Mouse (Mus musculus): ENCODE data around the gene Otp.

The Otp gene

DNA sequence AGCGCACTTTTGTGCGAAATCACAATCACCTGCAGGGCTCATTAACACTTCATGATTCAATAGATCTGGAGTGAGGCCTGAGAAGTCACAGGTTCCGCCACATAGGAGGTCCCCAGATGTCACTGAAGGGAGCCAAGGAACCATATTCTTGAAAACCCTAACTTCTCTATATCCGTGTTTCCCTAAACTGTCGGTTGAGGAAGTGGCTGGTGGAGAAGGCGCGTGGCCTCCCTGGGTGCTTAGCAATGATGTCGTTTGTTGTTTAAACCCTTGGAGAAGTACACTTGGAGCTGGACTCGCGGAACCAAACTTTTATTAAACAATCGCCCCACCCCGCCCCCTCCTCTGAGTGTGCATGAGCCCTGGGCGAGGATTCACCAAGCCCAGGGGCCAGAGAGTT lies 26.1 kb upstream of the Otp start:
- H3K4me1 ChIP-seq (replicated peaks; ENCODE audit: low read depth, low read length), result peaks cover 34% of the 10 kb centered on the region
- H3K36me3 ChIP-seq (ENCODE audit: insufficient read depth, low read length), result no peaks in the 10 kb centered on the region
- no peak overlapping the region for H3K4me3 ChIP-seq (replicated peaks; ENCODE audit: low read length)
- peaks cover 22% of the 10 kb centered on the region for H3K27me3 ChIP-seq (ENCODE audit: insufficient read depth, low read length)
- TF ChIP-seq POU5F1 (IDR thresholded peaks at IDR 0.05; ENCODE audit: borderline replicate concordance, low read length) (no peak), NANOG (IDR thresholded peaks at IDR 0.05; ENCODE audit: borderline replicate concordance, low read length) (no peak), CTCF (conservative IDR thresholded peaks at IDR 0.05; ENCODE audit: low read length) (no peak)
- H3K9me3 ChIP-seq (ENCODE audit: low read length), result no peaks in the 10 kb centered on the region

DNA sequence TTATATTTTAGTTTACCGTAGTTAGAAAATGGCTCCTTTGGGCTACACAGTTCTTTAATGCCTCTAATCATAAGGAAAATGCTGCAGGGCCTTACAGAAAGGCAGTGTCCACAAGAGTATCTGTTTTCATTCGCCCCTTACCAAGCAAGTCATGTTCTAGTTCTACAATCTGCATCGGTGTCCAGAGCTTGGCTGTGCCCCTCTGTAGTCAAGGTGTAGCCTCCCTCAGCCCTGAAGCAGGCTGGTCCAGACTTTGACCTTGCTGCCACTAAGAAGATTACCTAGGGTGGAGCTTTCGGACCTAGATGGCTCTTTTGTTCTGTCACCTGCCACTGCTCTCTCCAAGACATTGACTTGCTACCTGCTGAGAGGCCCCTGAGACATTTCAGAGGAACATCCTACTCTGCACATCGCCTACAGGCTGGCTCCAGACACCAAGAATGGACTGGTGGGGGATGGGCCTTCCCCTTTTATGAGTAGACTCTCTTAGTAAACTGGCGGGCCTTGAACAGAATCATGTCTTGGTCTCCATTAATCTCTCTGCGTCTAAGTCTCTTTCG lies 17.3 kb upstream of the Otp start:
- Histone ChIP-seq H3K27me3 (ENCODE audit: insufficient read depth, low read length) (peaks cover 10% of the 10 kb centered on the region; the same call in 1 of the 2 replicates), H3K4me1 (replicated peaks; ENCODE audit: low read depth, low read length) (peaks cover 89% of the 10 kb centered on the region), H3K36me3 (ENCODE audit: insufficient read depth, low read length) (no peaks in the 10 kb centered on the region), H3K9me3 (ENCODE audit: low read length) (no peaks in the 10 kb centered on the region), H3K4me3 (replicated peaks; ENCODE audit: low read length) (0 out of 2 replicates have a peak overlapping the region, but pooled peaks have one; percentile 10)
- no peak for TF ChIP-seq POU5F1 (IDR thresholded peaks at IDR 0.05; ENCODE audit: borderline replicate concordance, low read length)
- no peak for TF ChIP-seq CTCF (conservative IDR thresholded peaks at IDR 0.05; ENCODE audit: low read length)
- 0 out of 2 replicates have a peak, but pooled peaks have one; percentile 16 for TF ChIP-seq NANOG (IDR thresholded peaks at IDR 0.05; ENCODE audit: borderline replicate concordance, low read length)

DNA sequence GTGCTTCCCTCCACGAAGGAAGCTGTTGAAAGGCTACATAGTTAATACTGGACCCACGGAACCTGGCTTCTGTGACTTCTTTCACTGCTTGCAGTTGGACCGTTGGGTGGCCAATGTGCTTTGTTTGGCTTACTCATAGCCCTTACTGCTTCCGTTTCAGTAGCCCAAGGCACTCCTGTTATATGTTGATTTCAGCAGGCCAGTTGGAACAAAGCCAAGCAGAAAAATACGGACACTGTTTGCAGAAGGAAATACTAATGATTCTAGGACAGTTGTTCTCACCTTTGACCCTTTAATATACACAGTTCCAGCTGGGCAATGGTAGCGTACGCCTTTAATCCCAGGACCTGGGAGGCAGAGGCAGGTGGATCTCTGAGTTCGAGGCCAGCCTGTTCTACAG lies 16.1 kb upstream of the Otp start:
- no peaks in the 10 kb centered on the region for H3K36me3 ChIP-seq (ENCODE audit: insufficient read depth, low read length)
- TF ChIP-seq POU5F1 (IDR thresholded peaks at IDR 0.05; ENCODE audit: borderline replicate concordance, low read length) (no peak), NANOG (IDR thresholded peaks at IDR 0.05; ENCODE audit: borderline replicate concordance, low read length) (no peak), CTCF (conservative IDR thresholded peaks at IDR 0.05; ENCODE audit: low read length) (no peak)
- H3K9me3 ChIP-seq (ENCODE audit: low read length), result no peaks in the 10 kb centered on the region
- H3K4me1 ChIP-seq (replicated peaks; ENCODE audit: low read depth, low read length), result peaks cover 89% of the 10 kb centered on the region
- H3K4me3 ChIP-seq (replicated peaks; ENCODE audit: low read length), result no peak overlapping the region
- H3K27me3 ChIP-seq (ENCODE audit: insufficient read depth, low read length), result peaks cover 6% of the 10 kb centered on the region; the same call in 1 of the 2 replicates

DNA sequence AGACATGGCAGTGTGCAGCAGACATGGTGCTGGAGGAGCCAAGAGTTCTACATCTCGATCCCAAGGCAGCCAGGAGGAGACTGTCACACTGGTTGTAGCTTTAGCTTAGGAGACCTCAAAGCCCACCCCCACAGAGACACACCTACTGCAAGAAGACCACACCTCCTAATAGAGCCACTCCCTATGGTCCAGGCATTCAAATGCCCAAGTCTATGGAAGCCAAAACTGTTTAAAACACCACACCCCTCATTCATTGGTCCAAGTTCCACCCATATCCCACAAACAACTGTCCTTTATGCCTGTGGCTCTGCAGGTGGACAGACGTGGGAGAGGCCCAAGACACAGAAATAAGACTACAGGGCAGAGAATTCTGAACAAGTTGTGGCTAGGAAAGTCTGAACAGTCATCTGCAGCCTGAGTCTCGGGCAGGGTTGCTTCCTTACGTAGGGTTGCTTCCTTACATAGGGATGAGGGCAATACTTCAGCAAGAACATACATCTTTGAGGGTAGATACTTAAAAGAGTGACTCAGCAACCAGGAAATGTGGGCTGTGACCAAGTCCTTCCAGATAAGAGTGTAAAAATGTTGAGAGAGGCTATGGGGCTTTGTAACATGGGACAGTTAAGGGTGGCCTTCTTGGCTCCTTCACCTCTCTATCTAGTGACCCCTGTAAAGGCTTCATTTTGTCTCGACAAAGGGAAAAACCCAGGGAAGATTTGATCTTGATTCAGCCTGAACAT lies 12.7 kb upstream of the Otp start:
- H3K4me1 ChIP-seq (replicated peaks; ENCODE audit: low read depth, low read length), result peaks cover 82% of the 10 kb centered on the region
- TF ChIP-seq NANOG (IDR thresholded peaks at IDR 0.05; ENCODE audit: borderline replicate concordance, low read length), result no peak
- no peak for TF ChIP-seq POU5F1 (IDR thresholded peaks at IDR 0.05; ENCODE audit: borderline replicate concordance, low read length)
- TF ChIP-seq CTCF (conservative IDR thresholded peaks at IDR 0.05; ENCODE audit: low read length), result no peak
- H3K4me3 ChIP-seq (replicated peaks; ENCODE audit: low read length), result peak overlapping the region; percentile 20; the same call in 1 of the 2 replicates
- no peaks in the 10 kb centered on the region for H3K36me3 ChIP-seq (ENCODE audit: insufficient read depth, low read length)
- no peaks in the 10 kb centered on the region for H3K9me3 ChIP-seq (ENCODE audit: low read length)
- peaks cover 33% of the 10 kb centered on the region for H3K27me3 ChIP-seq (ENCODE audit: insufficient read depth, low read length)

DNA sequence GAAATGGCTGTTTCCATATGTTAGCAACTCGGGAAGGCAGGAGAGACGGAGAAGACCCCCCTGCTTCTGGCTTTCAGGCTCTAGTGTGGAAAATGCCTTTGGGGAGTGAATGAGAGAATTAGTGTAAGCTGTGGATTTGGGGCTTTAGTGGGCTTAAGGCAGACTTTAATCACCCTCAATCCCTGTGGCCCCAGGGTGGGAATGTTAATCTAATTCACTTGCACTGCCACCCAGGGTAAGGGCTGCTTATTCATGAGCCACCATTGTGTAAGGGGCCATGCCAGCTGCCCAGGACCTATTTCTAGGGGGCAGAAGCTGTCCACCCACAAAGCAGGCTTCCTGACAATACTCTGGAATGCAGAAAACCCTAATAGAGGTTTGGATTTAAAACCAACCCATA lies 8.5 kb upstream of the Otp start:
- no peaks in the 10 kb centered on the region for H3K36me3 ChIP-seq (ENCODE audit: insufficient read depth, low read length)
- H3K9me3 ChIP-seq (ENCODE audit: low read length), result no peaks in the 10 kb centered on the region
- H3K27me3 ChIP-seq (ENCODE audit: insufficient read depth, low read length), result peaks cover 64% of the 10 kb centered on the region
- TF ChIP-seq NANOG (IDR thresholded peaks at IDR 0.05; ENCODE audit: borderline replicate concordance, low read length) (no peak), CTCF (conservative IDR thresholded peaks at IDR 0.05; ENCODE audit: low read length) (no peak), POU5F1 (IDR thresholded peaks at IDR 0.05; ENCODE audit: borderline replicate concordance, low read length) (no peak)
- H3K4me3 ChIP-seq (replicated peaks; ENCODE audit: low read length), result no peak overlapping the region
- H3K4me1 ChIP-seq (replicated peaks; ENCODE audit: low read depth, low read length), result peaks cover 62% of the 10 kb centered on the region

DNA sequence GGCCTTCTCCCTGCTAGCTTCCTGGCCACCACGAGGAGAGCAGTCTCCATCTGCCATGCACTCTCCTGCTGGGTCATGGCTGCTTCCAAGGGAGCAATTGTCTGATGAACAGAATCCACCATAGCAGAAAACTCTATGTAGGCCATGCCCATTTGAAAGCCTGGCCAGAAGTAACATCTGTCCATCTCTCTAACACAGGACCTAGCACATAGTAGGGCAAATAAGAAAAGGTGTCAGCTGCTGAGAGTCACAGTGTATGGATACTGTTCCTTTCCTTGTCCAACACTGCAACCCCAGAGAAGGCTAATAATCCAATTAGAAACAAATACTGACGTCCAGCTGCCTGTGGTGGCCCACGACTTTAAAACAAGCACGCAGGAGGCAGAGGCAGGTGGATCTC lies 7.6 kb upstream of the Otp start:
- TF ChIP-seq NANOG (IDR thresholded peaks at IDR 0.05; ENCODE audit: borderline replicate concordance, low read length) (no peak), POU5F1 (IDR thresholded peaks at IDR 0.05; ENCODE audit: borderline replicate concordance, low read length) (no peak), CTCF (conservative IDR thresholded peaks at IDR 0.05; ENCODE audit: low read length) (no peak)
- no peaks in the 10 kb centered on the region for H3K36me3 ChIP-seq (ENCODE audit: insufficient read depth, low read length)
- peak overlapping the region; percentile 84; the same call in 1 of the 2 replicates for H3K4me3 ChIP-seq (replicated peaks; ENCODE audit: low read length)
- peaks cover 62% of the 10 kb centered on the region for H3K4me1 ChIP-seq (replicated peaks; ENCODE audit: low read depth, low read length)
- no peaks in the 10 kb centered on the region for H3K9me3 ChIP-seq (ENCODE audit: low read length)
- peaks cover 73% of the 10 kb centered on the region for H3K27me3 ChIP-seq (ENCODE audit: insufficient read depth, low read length)

DNA sequence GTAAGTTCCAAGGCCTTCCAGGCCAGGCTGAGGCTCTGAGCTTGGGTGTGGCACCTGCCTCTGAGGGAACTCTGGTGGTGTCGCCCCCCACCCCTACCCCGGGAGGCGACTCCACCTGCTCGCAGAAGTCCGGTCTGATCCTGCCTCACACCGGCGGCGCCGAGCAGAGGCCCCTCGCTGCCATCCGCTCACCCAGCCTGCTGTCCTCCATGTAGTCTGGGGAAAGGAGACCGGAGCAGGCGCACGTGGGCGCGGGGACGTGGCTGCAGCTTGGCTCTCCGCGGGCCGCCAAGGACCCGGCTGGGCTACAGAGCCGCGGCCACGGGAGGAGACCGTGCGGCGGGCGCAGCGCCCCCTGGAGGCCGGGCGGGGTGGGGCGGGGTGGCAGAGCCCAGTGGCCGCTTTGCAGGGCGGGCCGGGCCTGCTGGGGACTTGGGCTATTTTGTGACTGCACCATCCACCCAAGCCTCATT lies 6.9 kb upstream of the Otp start:
- Histone ChIP-seq H3K9me3 (ENCODE audit: low read length) (no peaks in the 10 kb centered on the region), H3K36me3 (ENCODE audit: insufficient read depth, low read length) (no peaks in the 10 kb centered on the region)

DNA sequence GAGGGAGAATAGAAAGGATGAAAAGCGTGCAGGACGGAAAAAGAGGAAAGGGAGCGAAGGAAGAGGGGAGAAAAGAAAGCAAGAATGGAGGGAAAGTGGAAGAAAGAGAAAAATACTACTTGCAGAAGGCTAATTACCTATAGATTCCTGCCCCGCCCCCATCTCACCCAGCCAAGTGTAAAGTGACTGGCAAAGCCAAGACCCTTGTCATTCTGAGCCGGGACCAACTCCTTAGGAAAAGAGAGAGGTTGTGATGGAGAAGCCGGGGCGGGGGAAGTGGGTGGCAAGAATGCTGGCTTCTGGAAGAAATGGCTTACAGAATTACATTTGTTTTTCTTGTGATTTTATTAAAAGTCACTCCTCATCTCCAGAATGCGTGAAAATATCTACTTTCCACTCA lies 5.9 kb upstream of the Otp start:
- Histone ChIP-seq H3K4me3 (replicated peaks; ENCODE audit: low read length) (no peak overlapping the region), H3K9me3 (ENCODE audit: low read length) (no peaks in the 10 kb centered on the region), H3K36me3 (ENCODE audit: insufficient read depth, low read length) (no peaks in the 10 kb centered on the region), H3K27me3 (ENCODE audit: insufficient read depth, low read length) (peaks cover 87% of the 10 kb centered on the region), H3K4me1 (replicated peaks; ENCODE audit: low read depth, low read length) (peaks cover 58% of the 10 kb centered on the region)
- TF ChIP-seq NANOG (IDR thresholded peaks at IDR 0.05; ENCODE audit: borderline replicate concordance, low read length) (no peak), CTCF (conservative IDR thresholded peaks at IDR 0.05; ENCODE audit: low read length) (no peak), POU5F1 (IDR thresholded peaks at IDR 0.05; ENCODE audit: borderline replicate concordance, low read length) (no peak)

More for the DNA sequence above, 6.9 kb upstream of the Otp start:
- TF ChIP-seq NANOG (IDR thresholded peaks at IDR 0.05; ENCODE audit: borderline replicate concordance, low read length), result no peak
- TF ChIP-seq CTCF (conservative IDR thresholded peaks at IDR 0.05; ENCODE audit: low read length), result 0 out of 2 replicates have a peak, but pooled peaks have one; percentile 7
- TF ChIP-seq POU5F1 (IDR thresholded peaks at IDR 0.05; ENCODE audit: borderline replicate concordance, low read length), result no peak
- peaks cover 62% of the 10 kb centered on the region for H3K4me1 ChIP-seq (replicated peaks; ENCODE audit: low read depth, low read length)
- peaks cover 80% of the 10 kb centered on the region for H3K27me3 ChIP-seq (ENCODE audit: insufficient read depth, low read length)
- peak overlapping the region; percentile 84 for H3K4me3 ChIP-seq (replicated peaks; ENCODE audit: low read length)

All from E14TG2a.4 (cell line).